In the genomic region with DNA sequence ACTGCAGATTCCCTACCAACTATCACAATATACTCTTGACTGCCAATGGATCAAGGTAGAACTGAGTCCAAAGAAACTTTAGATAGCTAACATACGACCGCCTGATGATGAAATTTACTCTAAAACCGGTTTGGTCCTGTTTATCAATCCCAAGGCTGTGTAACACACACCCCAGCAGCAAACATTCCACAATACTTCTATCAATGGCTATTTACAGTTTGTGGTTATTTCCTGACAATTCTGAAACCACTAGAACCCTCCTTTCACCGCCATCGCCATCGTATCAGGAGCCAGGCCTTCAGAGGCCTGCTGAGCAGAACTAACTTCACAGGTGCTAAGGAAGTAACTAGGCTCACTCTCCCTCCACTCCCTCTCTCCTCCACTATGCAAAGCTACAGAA, we compare ENCODE assay signal across 17 mouse cellular contexts.
"Had no signal": no experiment of that assay in that cellular context is flagged by ENCODE, and none has a peak within 500 bp of the region (broad histone marks: within the 10 kb centered on the region; RNA-seq: fewer than 3 reads in every experiment).

No protein-coding gene starts in this region.

- H3K9me3 ChIP-seq: kidney, embryonic 15.5 days; limb, embryonic 15.5 days; liver, embryonic 15.5 days; megakaryocyte, embryonic 14.5 days; midbrain, embryonic 15.5 days; neural tube, embryonic 12.5 days had no signal

- DNase-seq: kidney, adult 2 months; kidney, postnatal 14 days; lung, embryonic 14.5 days; lung, postnatal 36 days; retina, postnatal 1 day; right cerebral cortex, postnatal 4 days; spleen, adult 18-20 months; thymus, adult 2 months; thymus, postnatal 25 days had no signal

- H3K9ac ChIP-seq: kidney, embryonic 15.5 days; limb, embryonic 15.5 days; liver, embryonic 15.5 days; lung, embryonic 14.5 days; midbrain, embryonic 15.5 days; neural tube, embryonic 12.5 days had no signal

- H3K27me3 ChIP-seq: kidney, embryonic 15.5 days; limb, embryonic 15.5 days; liver, embryonic 15.5 days; megakaryocyte, embryonic 14.5 days; midbrain, embryonic 15.5 days; neural tube, embryonic 12.5 days had no signal

- H3K4me3 ChIP-seq: kidney, embryonic 15.5 days; limb, embryonic 15.5 days; liver, embryonic 15.5 days; megakaryocyte, embryonic 14.5 days; midbrain, embryonic 15.5 days; neural tube, embryonic 12.5 days had no signal

- H3K4me1 ChIP-seq: limb, embryonic 15.5 days; midbrain, embryonic 15.5 days had no signal

- H3K4me2 ChIP-seq: kidney, embryonic 15.5 days; limb, embryonic 15.5 days; liver, embryonic 15.5 days; lung, embryonic 14.5 days; midbrain, embryonic 11.5 days; midbrain, embryonic 15.5 days; neural tube, embryonic 12.5 days had no signal

- ATAC-seq: intestine, embryonic 16.5 days; midbrain, embryonic 15.5 days had no signal

- H3K27ac ChIP-seq: kidney, embryonic 15.5 days; limb, embryonic 15.5 days; liver, embryonic 15.5 days; midbrain, embryonic 15.5 days; neural tube, embryonic 12.5 days had no signal
